9 mouse cellular contexts compared by ENCODE assay signal in the genomic region with DNA sequence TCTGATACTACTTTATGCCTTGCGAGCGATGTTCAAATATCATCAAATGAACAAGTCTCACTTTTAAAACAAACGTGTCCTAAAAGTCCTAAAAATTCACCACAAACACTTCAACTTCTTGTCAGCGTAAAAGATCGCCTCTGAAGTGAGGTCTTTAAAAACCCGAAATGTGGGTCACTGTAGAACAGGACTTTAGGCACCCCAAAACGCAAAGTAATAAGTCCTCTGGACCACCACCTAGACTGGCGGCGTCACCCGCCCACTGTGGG.
DNase-seq lines count a peak whose midpoint lies in the region; ATAC-seq and TF ChIP-seq lines count a peak whose summit lies in the region.
"Had no signal": no experiment of that assay in that cellular context is flagged by ENCODE, and none has a peak within 500 bp of the region (broad histone marks: within the 10 kb centered on the region; RNA-seq: fewer than 3 reads in every experiment).

No protein-coding gene starts in this region.

- DNase-seq in heart, adult 9 months (ENCODE audit: low spot score in 2 of 2): no peak
- DNase-seq in heart, postnatal 0 days (ENCODE audit: low spot score): no peak
- no peak for DNase-seq in liver, postnatal 0 days
- no peak for DNase-seq in layer of hippocampus, postnatal 25 days (ENCODE audit: extremely low spot score in 1 of 2, low spot score in 1 of 2)
- DNase-seq in right cerebral cortex, postnatal 25 days: no peak

- no peak for TF ChIP-seq EP300 in ES-Bruce4 (IDR thresholded peaks at IDR 0.05; ENCODE audit: insufficient read depth, low read depth, low read length)
- TF ChIP-seq EP300 in heart, postnatal 0 days (IDR thresholded peaks at IDR 0.05; ENCODE audit: low read depth): no peak
- no peak for TF ChIP-seq EP300 in liver, postnatal 0 days (IDR thresholded peaks at IDR 0.05; ENCODE audit: low read depth)

- no peak for TF ChIP-seq CTCF in ES-Bruce4 (IDR thresholded peaks at IDR 0.05; ENCODE audit: low read depth, low read length)
- no peak for TF ChIP-seq CTCF in heart, postnatal 0 days (IDR thresholded peaks at IDR 0.05; ENCODE audit: low read depth)
- TF ChIP-seq CTCF in liver, postnatal 0 days (IDR thresholded peaks at IDR 0.05; ENCODE audit: low read depth): no peak

- peak overlapping the region; percentile 100 for H3K9ac ChIP-seq in heart, embryonic 11.5 days (ENCODE audit: low read depth, low read length)
- H3K9ac ChIP-seq in ES-Bruce4 (ENCODE audit: low read depth, poor library complexity, severe bottlenecking): peak overlapping the region; percentile 93
- H3K9ac ChIP-seq in heart, postnatal 0 days (replicated peaks; ENCODE audit: low read depth, low read length): peak overlapping the region; percentile 98
- peak overlapping the region; percentile 83 for H3K9ac ChIP-seq in liver, postnatal 0 days (replicated peaks)

- no peak for ATAC-seq in heart, embryonic 11.5 days (replicated peaks; ENCODE audit: insufficient number of reproducible peaks, low FRiP score, low TSS enrichment)
- ATAC-seq in heart, postnatal 0 days (ENCODE audit: insufficient read depth, low read depth): no peak
- ATAC-seq in liver, postnatal 0 days: no peak
- no peak for ATAC-seq in inflammation-experienced regulatory T-cells, adult 6 months
- ATAC-seq: CD4-positive, CD25-positive, alpha-beta regulatory T cell, adult 4 months had no signal

- no peaks in the 10 kb centered on the region for H3K9me3 ChIP-seq in heart, embryonic 11.5 days (replicated peaks; ENCODE audit: control insufficient read depth, low read length)
- no peaks in the 10 kb centered on the region for H3K9me3 ChIP-seq in ES-Bruce4 (replicated peaks; ENCODE audit: control insufficient read depth, insufficient read depth, low read length, poor library complexity, severe bottlenecking)
- H3K9me3 ChIP-seq in heart, postnatal 0 days (replicated peaks; ENCODE audit: control insufficient read depth, low read length): no peaks in the 10 kb centered on the region
- no peaks in the 10 kb centered on the region for H3K9me3 ChIP-seq in liver, postnatal 0 days (ENCODE audit: low read length)

- H3K4me2 ChIP-seq in heart, embryonic 11.5 days: peak overlapping the region; percentile 94
- H3K4me2 ChIP-seq in heart, postnatal 0 days (ENCODE audit: low read depth, low read length): peak overlapping the region; percentile 95
- H3K4me2 ChIP-seq in liver, postnatal 0 days (ENCODE audit: low read depth, low read length): peak overlapping the region; percentile 75

- H3K36me3 ChIP-seq in heart, embryonic 11.5 days (ENCODE audit: control insufficient read depth, insufficient read depth, low read length): no peaks in the 10 kb centered on the region
- no peaks in the 10 kb centered on the region for H3K36me3 ChIP-seq in ES-Bruce4 (ENCODE audit: control insufficient read depth, insufficient read depth, low read length, poor library complexity, severe bottlenecking)
- no peaks in the 10 kb centered on the region for H3K36me3 ChIP-seq in heart, postnatal 0 days (replicated peaks; ENCODE audit: control insufficient read depth, insufficient read depth, low read length)
- no peaks in the 10 kb centered on the region for H3K36me3 ChIP-seq in liver, postnatal 0 days (replicated peaks; ENCODE audit: insufficient read depth, low read length)

- H3K4me3 ChIP-seq in heart, embryonic 11.5 days (ENCODE audit: low read depth, low read length): peak overlapping the region; percentile 80
- H3K4me3 ChIP-seq in ES-Bruce4 (ENCODE audit: low read depth, low read length): peak overlapping the region; percentile 68
- peak overlapping the region; percentile 97 for H3K4me3 ChIP-seq in heart, postnatal 0 days (ENCODE audit: low read depth, low read length)
- peak overlapping the region; percentile 71 for H3K4me3 ChIP-seq in liver, postnatal 0 days (ENCODE audit: low read depth, low read length)

- peak overlapping the region; percentile 100 for H3K27ac ChIP-seq in heart, embryonic 11.5 days (ENCODE audit: low read depth, low read length)
- no peak overlapping the region for H3K27ac ChIP-seq in ES-Bruce4 (ENCODE audit: insufficient read depth, low read length)
- H3K27ac ChIP-seq in heart, postnatal 0 days (ENCODE audit: low read depth): peak overlapping the region; percentile 100
- H3K27ac ChIP-seq in liver, postnatal 0 days (ENCODE audit: low read depth): peak overlapping the region; percentile 98

- peaks cover 33% of the 10 kb centered on the region for H3K4me1 ChIP-seq in heart, embryonic 11.5 days (ENCODE audit: control insufficient read depth, insufficient read depth, low read length)
- no peaks in the 10 kb centered on the region for H3K4me1 ChIP-seq in ES-Bruce4 (ENCODE audit: control insufficient read depth, insufficient read depth, low read length)
- peaks cover 18% of the 10 kb centered on the region for H3K4me1 ChIP-seq in heart, postnatal 0 days (ENCODE audit: control insufficient read depth, insufficient read depth)
- 0 out of 2 replicates have a peak, but pooled peaks cover 6% of the 10 kb centered on the region for H3K4me1 ChIP-seq in liver, postnatal 0 days (ENCODE audit: insufficient read depth)

- H3K27me3 ChIP-seq in heart, embryonic 11.5 days (ENCODE audit: control insufficient read depth, insufficient read depth, low read length): no peaks in the 10 kb centered on the region
- no peaks in the 10 kb centered on the region for H3K27me3 ChIP-seq in ES-Bruce4 (ENCODE audit: control insufficient read depth, insufficient read depth, low read length, poor library complexity, severe bottlenecking)
- H3K27me3 ChIP-seq in heart, postnatal 0 days (ENCODE audit: control insufficient read depth, insufficient read depth, low read length): no peaks in the 10 kb centered on the region
- peaks cover 30% of the 10 kb centered on the region for H3K27me3 ChIP-seq in liver, postnatal 0 days (ENCODE audit: insufficient read depth, low read length)

- no peak for TF ChIP-seq POLR2A in ES-Bruce4 (IDR thresholded peaks at IDR 0.05; ENCODE audit: insufficient read depth, low read length)

- WGBS in heart, embryonic 11.5 days (ENCODE audit: insufficient replicate concordance): 1% methylated on average over 10 of the region's 10 CpGs
- 2% methylated on average over 10 of the region's 10 CpGs for WGBS in heart, postnatal 0 days
- 3% methylated on average over 10 of the region's 10 CpGs for WGBS in liver, postnatal 0 days (ENCODE audit: insufficient replicate concordance)
